Mouse (Mus musculus): ENCODE measurements at regions not wholly inside any gene's neighbourhood (a gene's known extent, or its start where the extent isn't known, plus 50 kb on each side); places are given as distances from the start of the nearest gene placed in this dataset.

- TF ChIP-seq EP300 (optimal IDR thresholded peaks at IDR 0.05) (no peak), CTCF (IDR thresholded peaks at IDR 0.05; ENCODE audit: low read depth) (no peak)
These were observed 119.0 kb upstream of the Thsd7a start for GRCm38 (mm10) chr6:12868251-12868650.
